Mouse (Mus musculus) lung, postnatal 10 days (tissue): ENCODE results near the gene Isg20l2.

Source experiments
- DNase-seq: peaks from one replicate; pipeline ENCODE4 v3.0.0; 2021

Gene Isg20l2

GRCm38 (mm10) chr3:87981894-87982835, 52.1 kb downstream of the Isg20l2 start:
- DNase-seq: peak; percentile 92

DNA sequence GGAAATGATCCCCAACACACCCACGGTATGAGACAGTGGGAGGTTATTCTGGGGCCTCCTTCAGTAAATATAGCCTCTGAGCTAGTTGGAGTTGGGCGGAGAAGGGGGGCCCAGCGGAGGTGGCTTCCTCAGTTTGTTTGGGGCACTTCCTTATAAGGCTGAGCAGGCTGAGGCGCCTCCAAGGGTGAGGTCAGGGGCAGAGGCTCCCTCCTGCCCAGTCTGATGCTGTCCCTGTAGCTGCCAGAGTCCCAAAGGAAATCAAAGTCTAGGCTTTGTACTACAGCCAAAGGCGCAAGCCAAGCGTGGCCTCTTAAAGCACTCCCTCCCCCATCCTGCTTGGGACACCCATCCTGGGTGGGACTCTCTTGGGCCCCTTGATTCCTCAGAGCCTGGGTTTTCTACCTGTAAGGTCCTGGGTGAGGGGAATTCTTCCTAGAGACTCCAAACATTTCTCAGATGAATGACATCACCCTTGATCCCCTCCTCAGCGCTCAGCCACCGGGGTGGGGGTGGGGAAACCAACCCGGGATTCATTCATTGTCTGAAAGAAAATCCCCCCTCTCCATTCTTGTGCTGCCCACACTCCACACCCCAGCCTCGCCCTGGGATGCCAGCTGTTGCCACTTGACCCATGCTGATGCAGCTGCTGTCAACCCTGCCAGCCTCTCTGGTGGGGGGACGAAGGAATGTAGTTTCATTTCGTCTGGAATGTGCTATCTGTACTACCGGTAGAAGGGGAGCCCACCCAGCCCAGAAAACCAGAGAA, 52.9 kb downstream of the Isg20l2 start:
- peak; percentile 90 for DNase-seq

DNA sequence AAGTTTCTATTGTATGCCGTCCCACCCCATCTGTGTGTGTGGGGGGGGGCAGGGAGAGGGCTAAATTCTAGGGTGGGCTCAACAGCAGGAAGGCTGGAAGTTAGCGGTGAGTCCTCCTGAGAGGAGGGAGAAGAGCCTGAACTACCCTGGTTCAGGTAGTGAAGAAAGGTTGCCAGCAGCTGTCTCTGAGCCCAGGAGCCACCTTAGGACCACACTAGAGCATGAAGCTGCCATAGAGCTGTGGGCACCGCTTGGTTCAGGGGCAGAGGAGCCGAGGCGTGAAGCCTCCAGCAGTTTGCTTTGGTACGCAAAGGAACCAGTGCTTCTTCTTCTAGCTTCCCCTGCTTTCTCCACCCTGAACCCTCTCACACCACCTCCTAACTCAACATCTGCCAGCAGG, 53.5 kb downstream of the Isg20l2 start:
- DNase-seq: no peak

DNA sequence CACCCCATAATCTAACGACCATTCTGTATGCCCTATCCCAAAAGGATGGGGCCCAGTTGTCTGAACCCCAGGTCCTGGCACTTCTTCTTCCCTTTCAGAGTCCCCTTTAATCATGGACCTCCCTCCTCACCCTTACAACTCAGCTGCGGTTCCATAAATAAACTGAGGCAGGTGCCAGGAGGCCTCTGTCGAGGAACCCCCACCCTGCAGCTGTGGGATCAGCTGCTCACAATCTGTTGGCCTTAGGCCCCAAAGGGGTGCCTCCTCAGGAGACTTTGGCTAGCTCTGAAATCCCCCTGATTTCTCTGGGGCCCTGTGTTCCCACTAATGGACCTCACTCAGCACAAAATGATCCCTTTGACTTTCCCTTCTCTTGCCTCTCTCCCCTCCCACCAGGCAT, 54.0 kb downstream of the Isg20l2 start:
- DNase-seq: no peak

GRCm38 (mm10) chr3:87985505-87986320, 55.6 kb downstream of the Isg20l2 start:
- peak; percentile 51 for DNase-seq

DNA sequence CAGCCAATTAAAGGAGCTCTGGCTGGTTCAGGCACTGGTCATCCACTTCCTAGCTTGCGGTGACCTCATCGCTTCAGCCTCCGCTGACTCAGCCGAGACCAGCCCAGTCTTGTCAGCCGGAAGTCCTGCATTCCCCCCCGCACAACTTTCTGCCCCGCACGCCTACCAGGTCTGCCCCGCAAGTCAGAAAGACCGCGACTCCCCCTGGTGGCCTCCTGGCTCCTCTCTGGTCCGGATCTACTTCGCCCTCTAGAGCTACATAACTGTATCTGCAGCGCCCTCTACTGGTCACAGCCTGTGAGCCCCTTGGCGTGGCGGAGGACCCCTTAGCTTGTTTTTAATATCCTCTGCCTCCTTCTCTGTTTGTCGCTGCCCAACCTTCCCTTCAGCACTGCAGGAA, 56.8 kb downstream of the Isg20l2 start:
- peak; percentile 99 for DNase-seq

- peak; percentile 72 for DNase-seq
Measured at GRCm38 (mm10) chr3:87987633-87988032, 57.5 kb downstream of the Isg20l2 start.

GRCm38 (mm10) chr3:87988068-87988467, 58.0 kb downstream of the Isg20l2 start:
- DNase-seq: peak; percentile 17

DNA sequence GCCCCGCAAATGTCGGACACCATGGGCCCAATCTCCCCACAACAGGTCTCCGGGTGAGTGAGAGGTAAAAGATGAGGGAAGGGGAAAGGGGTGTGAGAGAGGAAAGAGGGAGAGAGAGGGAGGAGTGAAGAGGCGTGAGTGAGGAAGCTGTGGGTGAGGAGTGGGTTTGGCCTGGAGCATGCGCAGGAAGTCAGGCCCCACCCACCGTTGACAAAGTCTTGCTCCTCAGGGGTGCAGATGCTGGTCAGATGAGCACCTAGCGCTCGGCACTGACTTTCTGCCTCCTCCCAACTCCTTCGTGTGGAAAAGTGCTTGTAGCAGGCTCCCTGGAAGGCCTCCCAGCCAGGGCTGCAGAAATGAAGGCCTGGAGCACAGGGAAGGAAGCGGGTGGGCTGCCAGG, 59.8 kb downstream of the Isg20l2 start:
- no peak for DNase-seq
